Mouse (Mus musculus): ENCODE data around the gene Scd1.
A peak's percentile ranks its signal among the peaks of the same experiment; 100 is the strongest.

Gene Scd1

GRCm38 (mm10) chr19:44363529-44363928 lies 44.1 kb downstream of the Scd1 start:
- peak; percentile 53 for DNase-seq (ENCODE audit: low spot score)

- no peak for DNase-seq (ENCODE audit: low spot score)
Measured at GRCm38 (mm10) chr19:44358700-44359099, 49.0 kb downstream of the Scd1 start.

- no peak for DNase-seq (ENCODE audit: low spot score)
Measured at GRCm38 (mm10) chr19:44351756-44352155, 55.9 kb downstream of the Scd1 start.

- DNase-seq (ENCODE audit: low spot score), result no peak
Measured at GRCm38 (mm10) chr19:44349689-44350088, 58.0 kb downstream of the Scd1 start.

Data from ovary, postnatal 14 days (tissue).